Mouse (Mus musculus) limb, embryonic 13.5 days (tissue): ENCODE measurements around the gene Grhpr. TPM values are rescaled to one million over a fixed set of nuclear protein-coding genes. Genes with fewer than 3 reads are reported as not detected.

Source experiments
- ATAC-seq: fragments of 200-750 bp; cut with Nextera tagmentation; 2 replicates; pipeline ENCODE4 v1.8.0; 2017; ENCODE audit warnings: low read depth, moderate number of reproducible peaks, moderate TSS enrichment; ENCODE audit not compliant: low FRiP score
- H3K27ac ChIP-seq: fragments of 300-500 bp; sonication (generic); 2 replicates; pipeline ENCODE4 v1.5.1; 2015; ENCODE audit warnings: inconsistent platforms, mild to moderate bottlenecking, moderate library complexity
- H3K27me3 ChIP-seq: fragments of 300-500 bp; sonication (generic); 2 replicates; pipeline ENCODE4 v1.6.1; 2015; ENCODE audit warnings: mild to moderate bottlenecking, inconsistent platforms
- H3K36me3 ChIP-seq: fragments of 300-500 bp; sonication (generic); 2 replicates; pipeline ENCODE4 v1.6.1; 2015; ENCODE audit warnings: inconsistent platforms, mild to moderate bottlenecking, moderate library complexity
- H3K4me1 ChIP-seq: fragments of 300-500 bp; sonication (generic); 2 replicates; pipeline ENCODE4 v1.6.1; 2015; ENCODE audit warnings: inconsistent platforms
- H3K4me2 ChIP-seq: fragments of 300-500 bp; sonication (generic); replicated peaks from 2 replicates; pipeline ENCODE4 v1.6.1; 2015; ENCODE audit warnings: inconsistent platforms, mild to moderate bottlenecking, moderate library complexity
- H3K4me3 ChIP-seq: fragments of 300-500 bp; sonication (generic); 2 replicates; pipeline ENCODE4 v1.5.1; 2015; ENCODE audit warnings: moderate library complexity, mild to moderate bottlenecking, inconsistent platforms
- H3K9ac ChIP-seq: fragments of 300-500 bp; sonication (generic); 2 replicates; pipeline ENCODE4 v1.6.1; 2015; ENCODE audit warnings: mild to moderate bottlenecking, inconsistent platforms
- H3K9me3 ChIP-seq: fragments of 300-500 bp; sonication (generic); 2 replicates; pipeline ENCODE4 v1.6.1; 2016; ENCODE audit warnings: inconsistent platforms
- WGBS: fragments of 180-500 bp; shearing (Covaris S2); methylation state at CpG from one replicate; pipeline ENCODE4 v1.1.7; 2015; 5-methylcytosine and 5-hydroxymethylcytosine counted together
- polyA plus RNA-seq: library from polyadenylated mRNA; unstranded; fragments of >200 nt; fragmentation: Nextera tagmentation; extraction: Ambion mirVana; gene quantifications from 2 replicates; pipeline ENCODE4 v1.2.1, GENCODE M21; 2015

Gene Grhpr
- polyA plus RNA-seq, 1 experiment from 2014 or later, result 58.2 TPM

DNA sequence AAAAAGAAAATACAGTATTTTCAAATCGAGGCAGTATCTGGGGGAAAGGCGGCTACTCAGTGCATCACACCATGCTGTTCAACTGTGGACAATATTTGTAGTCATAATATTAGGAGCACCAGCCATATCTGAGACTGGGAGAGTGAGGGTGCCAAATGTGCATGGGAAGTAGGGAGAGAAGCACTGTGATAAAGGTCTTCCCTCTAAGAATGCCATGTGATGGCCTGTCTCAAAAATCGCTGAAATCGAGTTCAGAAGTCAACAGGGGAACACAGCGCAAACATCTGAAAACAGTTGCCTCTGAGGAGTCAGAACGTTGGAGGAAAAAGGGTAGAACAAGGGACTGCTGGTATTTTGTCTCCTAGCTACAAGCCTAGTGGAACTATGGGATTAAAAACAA, 18.8 kb downstream of the Grhpr start:
- H3K27ac ChIP-seq, result no peak overlapping the region
- no peak for ATAC-seq
- H3K4me3 ChIP-seq, result no peak overlapping the region
- H3K9ac ChIP-seq, result no peak overlapping the region
- 90% methylated on average over 6 of the region's 6 CpGs for WGBS
- no peaks in the 10 kb centered on the region; the same call in 1 of the 2 replicates for H3K4me1 ChIP-seq
- H3K4me2 ChIP-seq, result no peak overlapping the region
- no peaks in the 10 kb centered on the region for H3K9me3 ChIP-seq
- H3K27me3 ChIP-seq, result no peaks in the 10 kb centered on the region
- H3K36me3 ChIP-seq, result peaks cover 11% of the 10 kb centered on the region

DNA sequence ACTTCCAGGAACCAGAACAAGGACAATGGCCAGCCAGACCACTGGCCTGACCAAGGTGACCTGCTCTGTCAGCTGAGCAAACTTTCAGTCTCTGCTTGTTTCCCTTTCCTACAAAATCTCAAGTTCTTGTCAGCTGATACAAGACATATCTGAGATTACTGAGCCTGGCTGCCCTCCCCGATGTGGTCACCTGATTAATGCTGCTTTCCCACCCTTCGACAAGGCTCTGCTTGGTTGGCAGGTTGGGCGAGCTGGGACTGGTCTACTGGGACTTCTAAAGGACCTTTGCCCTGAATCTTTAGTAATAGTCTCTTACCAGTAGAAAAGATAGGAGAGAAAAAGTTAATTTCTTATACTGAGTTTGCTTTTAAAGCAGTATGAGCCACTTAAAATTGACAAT, 24.3 kb downstream of the Grhpr start:
- Histone ChIP-seq H3K4me3 (no peak overlapping the region), H3K9ac (no peak overlapping the region), H3K27me3 (no peaks in the 10 kb centered on the region), H3K4me1 (peaks cover 9% of the 10 kb centered on the region), H3K36me3 (0 out of 2 replicates have a peak, but pooled peaks cover 3% of the 10 kb centered on the region), H3K9me3 (no peaks in the 10 kb centered on the region), H3K27ac (no peak overlapping the region), H3K4me2 (no peak overlapping the region)
- ATAC-seq, result no peak
- 77% methylated on average over 3 of the region's 3 CpGs for WGBS

DNA sequence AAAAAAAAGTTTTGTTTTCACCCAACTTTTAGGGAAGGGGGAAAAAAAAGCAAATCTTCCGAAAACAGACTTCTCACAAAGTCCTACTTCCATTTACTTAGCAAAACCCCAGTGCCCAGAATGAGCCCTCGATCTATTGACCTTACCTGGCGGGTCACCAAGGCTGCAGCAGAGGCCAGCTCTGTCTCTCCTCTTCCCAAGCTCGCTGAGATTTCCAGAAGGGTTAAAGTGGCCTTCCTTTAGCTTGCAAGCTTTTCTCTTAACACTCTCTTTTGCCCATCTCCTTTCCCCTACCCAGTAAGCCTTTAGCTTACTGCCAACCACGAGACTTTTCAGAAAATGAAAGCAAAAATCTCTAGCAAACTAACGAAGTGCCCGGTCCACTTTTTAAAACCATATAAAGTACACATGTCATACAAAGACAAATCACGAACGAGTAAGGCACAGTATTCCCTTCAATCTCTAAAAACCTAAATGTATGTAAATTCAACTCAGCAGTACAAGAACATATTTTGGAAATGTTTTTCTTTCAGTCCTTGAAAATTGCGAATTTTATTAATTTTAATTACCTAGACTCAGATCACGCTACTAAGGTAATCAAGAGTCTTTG, 29.7 kb downstream of the Grhpr start:
- H3K9me3 ChIP-seq, result no peaks in the 10 kb centered on the region
- H3K4me2 ChIP-seq, result peak overlapping the region; percentile 80
- ATAC-seq, result no peak
- peak overlapping the region; percentile 84 for H3K4me3 ChIP-seq
- H3K27ac ChIP-seq, result peak overlapping the region; percentile 95
- H3K36me3 ChIP-seq, result no peaks in the 10 kb centered on the region
- 7% methylated on average over 11 of the region's 11 CpGs for WGBS
- peaks cover 24% of the 10 kb centered on the region for H3K4me1 ChIP-seq
- no peaks in the 10 kb centered on the region for H3K27me3 ChIP-seq
- H3K9ac ChIP-seq, result peak overlapping the region; percentile 91

DNA sequence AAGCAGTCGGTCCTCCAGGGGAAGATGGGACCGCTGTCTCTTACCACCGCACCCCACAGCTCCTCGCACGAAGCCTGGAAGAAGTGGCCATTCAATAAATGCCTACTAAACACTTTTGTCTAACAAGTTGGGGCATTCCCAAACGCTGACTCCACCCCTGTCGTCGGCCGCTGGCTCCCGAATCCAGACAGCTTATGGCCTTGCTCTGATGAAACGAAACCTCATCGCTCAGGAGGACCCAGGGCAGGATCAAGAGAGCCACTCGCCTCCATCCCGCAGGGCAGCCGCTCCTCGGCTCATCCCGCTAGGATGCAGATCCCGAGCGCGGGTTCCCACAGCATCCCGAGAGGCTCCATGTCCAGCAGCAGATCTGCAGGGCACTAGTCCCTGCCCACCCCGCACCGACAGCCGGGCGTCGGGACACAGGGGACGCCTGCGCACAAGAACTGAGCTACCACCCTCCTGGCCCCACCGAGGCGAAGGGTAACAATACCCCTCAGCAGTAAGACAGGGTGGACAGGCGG, 30.4 kb downstream of the Grhpr start:
- H3K9me3 ChIP-seq, result no peaks in the 10 kb centered on the region
- peak; percentile 68 for ATAC-seq
- H3K27ac ChIP-seq, result peak overlapping the region; percentile 95
- peak overlapping the region; percentile 91 for H3K9ac ChIP-seq
- peak overlapping the region; percentile 84 for H3K4me3 ChIP-seq
- H3K4me2 ChIP-seq, result peak overlapping the region; percentile 80
- 0% methylated on average over 31 of the region's 31 CpGs for WGBS
- peaks cover 24% of the 10 kb centered on the region for H3K4me1 ChIP-seq
- H3K27me3 ChIP-seq, result no peaks in the 10 kb centered on the region
- no peaks in the 10 kb centered on the region for H3K36me3 ChIP-seq

DNA sequence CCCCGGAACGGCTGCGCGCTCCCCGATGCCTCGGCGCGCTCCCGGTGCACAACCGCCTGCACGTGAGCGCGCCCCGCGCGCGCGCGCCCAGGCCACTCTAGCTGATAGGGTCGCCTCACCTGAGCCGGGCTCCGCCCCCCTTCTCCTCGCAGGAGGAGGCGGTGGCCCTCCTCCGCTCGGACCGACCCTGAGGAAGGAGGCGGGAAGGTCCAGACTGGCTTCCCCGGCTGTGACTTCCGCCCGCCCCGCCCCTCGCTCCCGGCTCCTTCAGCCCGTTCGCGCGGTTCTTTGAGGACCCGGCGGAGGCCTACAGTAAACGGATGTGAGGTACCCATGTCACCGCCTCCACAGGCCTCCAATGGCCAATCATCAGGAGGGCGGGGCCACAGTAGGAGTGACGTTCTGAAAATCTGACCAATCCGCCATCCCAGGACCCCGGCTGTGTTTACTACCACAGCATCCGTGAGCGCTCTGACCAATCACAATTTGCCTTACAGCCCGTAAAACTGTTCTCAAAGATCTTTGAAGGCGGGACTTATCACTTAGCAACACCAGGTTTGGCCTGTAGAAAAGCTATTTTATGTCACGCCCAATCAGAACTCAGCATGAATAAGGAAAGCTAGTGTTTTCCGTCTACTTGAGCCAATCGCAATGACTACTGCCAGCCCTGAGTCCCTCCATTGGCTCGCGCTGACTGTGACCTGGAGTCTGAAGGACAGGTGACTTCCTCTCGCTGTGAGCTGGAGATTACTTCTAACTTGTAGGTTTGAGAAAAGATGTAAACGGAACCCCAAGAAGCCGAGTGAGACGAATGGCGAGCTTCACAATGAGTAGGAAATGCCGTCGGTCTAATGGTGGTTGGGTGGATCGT, 31.1 kb downstream of the Grhpr start, which contains the start of gene Zbtb5:
Gene Zbtb5, minus strand, starts transcription at position 308 of the 871 bp plus-strand sequence.
- H3K27ac ChIP-seq, result peak within 1 kb of the TSS; percentile 95
- peak within 1 kb of the TSS; percentile 80 for H3K4me2 ChIP-seq
- under 1% methylated on average over 62 of the region's 63 CpGs for WGBS
- H3K9me3 ChIP-seq, result no peaks in the 10 kb centered on the region
- ATAC-seq, result peak; percentile 99
- peaks cover 24% of the 10 kb centered on the region for H3K4me1 ChIP-seq
- H3K9ac ChIP-seq, result peak within 1 kb of the TSS; percentile 91
- H3K4me3 ChIP-seq, result peak within 1 kb of the TSS; percentile 84
- no peaks in the 10 kb centered on the region for H3K36me3 ChIP-seq
- no peaks in the 10 kb centered on the region for H3K27me3 ChIP-seq

DNA sequence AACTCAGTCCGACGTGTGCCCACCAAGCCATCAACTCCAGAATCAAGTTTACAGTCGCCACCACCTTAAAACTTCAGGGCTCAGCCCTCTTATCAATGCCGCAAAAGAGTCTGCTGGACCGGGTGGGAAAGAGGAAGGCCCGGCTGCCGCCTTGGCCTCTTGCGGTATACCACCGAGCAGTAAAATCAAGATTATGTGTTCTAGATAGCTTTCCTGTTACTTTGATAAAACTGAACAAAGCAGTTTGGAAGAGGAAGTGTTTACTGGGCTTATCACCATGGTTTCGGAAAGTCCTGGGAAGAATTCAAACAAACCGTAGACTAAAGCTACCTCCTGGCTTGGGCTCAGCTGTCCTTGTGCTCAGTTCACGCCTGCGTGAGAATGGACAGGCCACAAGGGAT, 31.8 kb downstream of the Grhpr start:
- ATAC-seq, result no peak
- Histone ChIP-seq H3K4me3 (peak overlapping the region; percentile 84), H3K27ac (peak overlapping the region; percentile 77), H3K4me1 (peaks cover 24% of the 10 kb centered on the region), H3K36me3 (no peaks in the 10 kb centered on the region), H3K27me3 (no peaks in the 10 kb centered on the region), H3K9me3 (no peaks in the 10 kb centered on the region), H3K4me2 (peak overlapping the region; percentile 79), H3K9ac (peak overlapping the region; percentile 80)
- WGBS, result 2% methylated on average over 13 of the region's 13 CpGs

DNA sequence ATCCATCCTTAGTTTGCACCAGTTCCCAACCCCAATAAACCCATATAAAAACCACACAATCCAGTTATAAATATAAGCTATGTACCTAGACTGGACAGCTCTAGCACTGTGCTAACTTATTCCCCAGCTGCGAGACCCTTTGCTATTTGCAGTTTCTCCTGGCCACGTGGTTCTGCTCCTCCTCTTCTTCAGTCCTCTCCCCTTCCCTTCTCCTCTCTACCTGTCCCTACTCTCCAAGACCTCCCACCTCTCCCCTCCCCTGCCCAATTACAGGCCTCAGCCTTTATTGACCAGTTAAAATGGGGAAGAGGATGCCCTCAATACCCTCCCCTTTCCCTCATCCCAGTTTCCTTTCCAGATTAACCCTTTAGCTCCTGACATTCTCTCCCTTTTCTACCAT, 32.3 kb downstream of the Grhpr start:
- 0% methylated on average over 2 of the region's 2 CpGs for WGBS
- no peak overlapping the region for H3K27ac ChIP-seq
- peak overlapping the region; percentile 79 for H3K4me2 ChIP-seq

DNA sequence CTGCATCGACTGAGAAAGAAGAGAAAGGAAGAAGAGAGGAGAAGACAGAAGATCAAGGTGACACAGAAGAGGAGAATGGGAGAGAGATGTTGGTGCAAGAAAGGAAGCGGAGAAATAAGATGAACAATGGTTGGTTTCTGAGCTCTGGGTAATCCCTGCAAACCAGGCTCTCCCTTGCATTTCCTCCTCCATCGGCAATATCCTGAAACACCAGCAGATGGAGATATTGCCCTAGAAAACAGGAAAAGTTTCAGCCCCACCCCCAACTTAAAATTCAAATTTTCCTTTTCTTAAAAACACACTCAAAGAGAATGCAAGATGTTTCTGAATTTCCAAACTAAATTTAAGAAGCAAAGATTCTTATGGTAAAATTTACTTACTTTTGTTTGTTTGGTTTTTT, 34.4 kb downstream of the Grhpr start:
- ATAC-seq, result no peak
- Histone ChIP-seq H3K36me3 (no peaks in the 10 kb centered on the region), H3K27me3 (no peaks in the 10 kb centered on the region), H3K27ac (no peak overlapping the region), H3K4me1 (peaks cover 28% of the 10 kb centered on the region), H3K4me2 (no peak overlapping the region), H3K9me3 (no peaks in the 10 kb centered on the region), H3K9ac (no peak overlapping the region), H3K4me3 (no peak overlapping the region)
- 13% methylated on average over 3 of the region's 3 CpGs for WGBS

More for the DNA sequence above, 32.3 kb downstream of the Grhpr start:
- Histone ChIP-seq H3K4me3 (peak overlapping the region; percentile 84), H3K36me3 (no peaks in the 10 kb centered on the region), H3K4me1 (peaks cover 24% of the 10 kb centered on the region), H3K9me3 (no peaks in the 10 kb centered on the region), H3K27me3 (no peaks in the 10 kb centered on the region), H3K9ac (peak overlapping the region; percentile 80)
- no peak for ATAC-seq

DNA sequence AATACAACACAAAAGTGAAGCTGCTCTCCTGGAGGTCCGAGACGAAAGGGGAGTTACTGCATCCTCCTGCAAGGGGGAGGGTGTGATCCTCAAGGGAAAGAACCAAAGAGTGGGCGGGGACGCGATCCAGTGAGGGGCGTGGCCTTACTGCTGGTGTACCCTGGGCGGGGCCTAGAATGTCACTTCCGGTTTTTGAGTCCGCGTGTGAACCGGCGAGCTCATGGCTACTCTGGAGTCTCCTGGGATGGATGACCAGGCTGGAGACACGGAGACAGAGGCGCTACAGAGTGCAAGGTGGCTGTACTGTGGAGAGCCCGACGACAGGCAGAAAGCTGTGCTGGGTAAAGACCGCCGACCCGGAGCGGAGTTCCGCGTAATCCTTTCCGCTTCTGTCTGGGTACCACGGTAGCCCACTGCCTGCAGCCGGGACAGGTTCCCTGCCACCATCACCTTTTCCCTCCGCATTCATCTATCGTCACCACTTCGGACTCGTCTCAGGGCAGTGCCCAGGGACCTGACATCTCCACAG, 37.3 kb downstream of the Grhpr start, which contains the start of gene Polr1e:
Gene Polr1e, plus strand, starts transcription at position 132 of the 529 bp plus-strand sequence.
- no peaks in the 10 kb centered on the region for H3K27me3 ChIP-seq
- ATAC-seq, result peak; percentile 88
- peak within 1 kb of the TSS; percentile 76 for H3K4me3 ChIP-seq
- H3K27ac ChIP-seq, result peak within 1 kb of the TSS; percentile 58; the same call in 1 of the 2 replicates
- 0% methylated on average over 29 of the region's 29 CpGs for WGBS
- peak within 1 kb of the TSS; percentile 88 for H3K4me2 ChIP-seq
- H3K36me3 ChIP-seq, result peaks cover 6% of the 10 kb centered on the region; the same call in 1 of the 2 replicates
- H3K9me3 ChIP-seq, result no peaks in the 10 kb centered on the region
- H3K4me1 ChIP-seq, result peaks cover 18% of the 10 kb centered on the region
- peak within 1 kb of the TSS; percentile 71 for H3K9ac ChIP-seq

DNA sequence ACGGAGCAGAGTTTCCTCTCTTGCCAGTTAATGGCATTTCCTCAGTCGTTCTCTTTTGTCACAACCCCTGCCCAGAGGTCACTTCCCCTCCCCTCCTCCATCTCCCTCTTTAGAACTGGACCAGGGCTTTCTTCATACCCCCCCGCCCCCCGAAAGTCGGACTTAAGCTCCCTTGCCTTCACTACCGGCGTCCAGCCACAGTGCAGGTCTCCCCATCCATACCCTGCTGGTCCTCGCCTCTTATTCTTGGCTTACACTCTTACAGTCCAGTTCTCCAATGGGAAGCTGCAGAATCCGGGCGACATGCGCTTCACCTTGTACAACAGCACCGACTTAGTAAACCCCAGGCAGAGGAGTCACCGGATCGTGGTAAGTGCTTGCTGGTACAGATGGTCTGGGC, 37.8 kb downstream of the Grhpr start:
- H3K4me2 ChIP-seq, result peak overlapping the region; percentile 88
- H3K36me3 ChIP-seq, result peaks cover 11% of the 10 kb centered on the region
- peak overlapping the region; percentile 71 for H3K9ac ChIP-seq
- peaks cover 13% of the 10 kb centered on the region for H3K4me1 ChIP-seq
- ATAC-seq, result 0 out of 2 replicates have a peak, but pooled peaks have one; percentile 22
- H3K4me3 ChIP-seq, result peak overlapping the region; percentile 76
- H3K9me3 ChIP-seq, result no peaks in the 10 kb centered on the region
- no peak overlapping the region for H3K27ac ChIP-seq
- WGBS, result 2% methylated on average over 14 of the region's 14 CpGs
- no peaks in the 10 kb centered on the region for H3K27me3 ChIP-seq

DNA sequence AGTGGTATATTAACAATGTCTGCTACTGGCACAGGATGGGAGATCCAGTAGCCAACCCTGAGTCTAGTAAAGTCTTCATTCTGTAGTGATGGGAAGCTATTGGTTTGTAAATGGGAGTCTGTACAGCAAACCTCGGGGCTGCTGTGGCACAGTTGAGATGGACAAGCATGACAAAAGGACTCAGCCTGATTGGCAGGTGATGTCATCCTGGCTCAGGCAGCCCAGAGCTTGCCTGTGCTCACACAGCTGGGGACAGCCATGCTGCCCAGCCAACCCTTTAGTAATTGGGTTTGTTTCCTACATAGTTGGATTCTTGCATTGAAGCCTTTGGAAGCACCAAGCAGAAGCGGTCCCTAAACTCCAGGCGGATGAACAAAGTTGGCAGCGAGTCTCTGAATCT, 45.3 kb downstream of the Grhpr start:
- Histone ChIP-seq H3K27ac (no peak overlapping the region), H3K4me2 (no peak overlapping the region), H3K9me3 (no peaks in the 10 kb centered on the region), H3K4me3 (no peak overlapping the region), H3K9ac (no peak overlapping the region), H3K4me1 (no peaks in the 10 kb centered on the region), H3K36me3 (peaks cover 80% of the 10 kb centered on the region), H3K27me3 (no peaks in the 10 kb centered on the region)
- WGBS, result 98% methylated on average over 4 of the region's 4 CpGs
- no peak for ATAC-seq

DNA sequence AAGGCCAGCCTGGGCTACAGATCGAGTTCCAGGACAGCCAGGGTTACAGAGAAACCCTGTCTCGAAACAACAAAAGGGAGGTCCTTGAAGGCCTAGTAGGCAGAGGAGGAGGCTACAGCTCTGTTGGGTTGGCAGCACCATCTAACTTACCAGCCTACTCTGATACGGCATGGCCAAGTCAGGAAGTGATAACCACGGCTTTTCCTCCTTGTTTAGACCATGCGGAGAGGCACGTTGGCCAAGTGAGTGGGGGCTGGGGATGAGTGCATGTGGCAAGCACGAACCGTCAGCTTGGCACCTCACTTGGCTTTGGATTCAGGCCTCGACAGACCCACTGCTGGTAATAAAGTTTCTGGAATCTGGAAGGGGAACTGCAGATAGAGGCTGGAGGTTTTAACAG, 51.4 kb downstream of the Grhpr start:
- Histone ChIP-seq H3K4me1 (no peaks in the 10 kb centered on the region), H3K9ac (no peak overlapping the region), H3K4me3 (no peak overlapping the region), H3K4me2 (no peak overlapping the region), H3K9me3 (no peaks in the 10 kb centered on the region), H3K27ac (no peak overlapping the region), H3K36me3 (peaks cover 95% of the 10 kb centered on the region), H3K27me3 (no peaks in the 10 kb centered on the region)
- ATAC-seq, result no peak
- WGBS, result 90% methylated on average over 9 of the region's 9 CpGs
